Mouse (Mus musculus) cortical plate, adult 2 months (tissue): ENCODE results near the gene Arhgap15.

Experiments used
- CTCF ChIP-seq: fragments of 200-500 bp; IDR thresholded peaks from 2 replicates; pipeline ENCODE4 v1.5.1; 2011; ENCODE audit warnings: mild to moderate bottlenecking, control low read depth, low read length; ENCODE audit not compliant: insufficient read depth; ENCODE audit errors: extremely low read depth
- POLR2A ChIP-seq: fragments of 200-500 bp; IDR thresholded peaks from 2 replicates; pipeline ENCODE4 v1.6.1; 2011; ENCODE audit warnings: mild to moderate bottlenecking, low read length, control low read depth; ENCODE audit not compliant: insufficient read depth; ENCODE audit errors: extremely low read depth

DNA sequence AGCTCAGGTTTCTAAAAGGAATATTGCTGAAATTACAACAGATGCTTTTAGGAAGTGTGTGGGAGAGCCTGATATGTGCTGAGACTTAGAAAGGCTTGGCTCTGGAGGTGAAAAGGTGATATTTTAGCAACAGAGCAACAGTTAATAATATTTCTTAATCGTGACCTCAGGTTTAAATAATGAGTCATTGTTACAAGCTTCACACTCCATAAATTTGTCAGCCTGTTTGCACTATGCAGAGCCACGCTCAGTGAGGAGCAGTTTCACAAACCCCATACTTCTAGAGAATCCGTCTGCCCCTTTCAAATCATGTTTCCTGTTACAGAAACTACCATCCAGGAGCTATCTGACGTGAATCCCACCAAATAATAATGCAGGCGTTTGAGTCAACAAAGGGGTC, 213.8 kb downstream of the Arhgap15 start:
- TF ChIP-seq POLR2A: no peak
- no peak for TF ChIP-seq CTCF
